Mouse (Mus musculus) adrenal gland, adult 8-10 months (tissue): ENCODE data around the gene Slc6a12. TPM values are rescaled to one million over a fixed set of nuclear protein-coding genes. Genes with fewer than 3 reads are reported as not detected.

Source experiments
- DNase-seq: peaks from one replicate; pipeline ENCODE4 v3.0.0; 2022
- microRNA-seq, 2 experiments: library from miRNA; unstranded; fragments of <30 nt; microRNA quantifications; one replicate each; pipeline ENCODE4 v1.2.0; 2022
- total RNA-seq, 4 experiments: library from RNA; stranded (reverse); gene quantifications; 2 replicates each; pipeline ENCODE4 v1.2.4; 2022

Gene Slc6a12
- total RNA-seq, 4 experiments from 2014 or later = 0.20 to 0.83 (median 0.55) TPM; not detected in 1

DNA sequence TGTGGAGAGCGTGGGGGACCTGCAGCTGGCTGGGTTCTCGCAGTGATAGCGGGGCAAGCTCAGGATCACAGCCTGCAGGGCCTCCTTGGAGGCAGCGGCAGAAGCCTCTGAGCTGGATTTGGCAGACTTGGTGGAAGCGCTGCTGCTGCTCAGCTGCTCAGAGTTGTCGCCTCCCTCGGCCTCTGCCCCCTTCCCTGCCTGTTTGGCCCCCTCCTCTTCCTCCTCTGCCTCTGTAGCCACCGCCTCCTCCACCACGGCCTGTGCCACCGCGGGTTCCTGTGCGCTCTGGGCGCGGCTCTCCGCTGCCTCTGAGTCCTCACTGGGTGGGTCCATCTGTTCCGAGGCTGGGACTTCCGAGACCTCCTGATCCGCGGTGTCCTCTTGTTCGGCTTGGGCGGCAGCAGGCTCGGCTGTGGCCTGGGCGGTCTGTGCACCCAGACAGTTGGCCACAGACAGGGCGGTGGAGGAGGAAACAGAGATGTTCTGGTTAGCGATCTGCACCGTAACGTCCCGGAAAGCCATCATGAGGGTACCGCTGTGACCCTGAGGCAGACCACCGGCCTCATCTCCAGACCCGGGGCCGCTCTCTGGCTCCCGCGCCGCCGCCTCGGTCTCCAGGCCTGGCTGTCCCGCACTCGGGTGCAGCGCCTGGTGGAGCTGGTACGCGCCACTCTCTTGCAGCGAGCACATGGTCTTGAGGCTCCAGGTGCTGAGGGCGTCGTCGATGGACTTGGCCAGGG is 69.9 kb downstream of the Slc6a12 start:
- no peak for DNase-seq

Small RNAs within 50 kb of the gene (microRNA-seq; reads per million reads assigned to microRNA genes)
- 0 reads per million in 2 experiments for gene Gm24855

Other genes starting within 250 kb of the Slc6a12 start
- 10 to 100 TPM; 41.6 to 78.2 (median 55.4) TPM for gene Mical3, start 212.1 kb upstream of the Slc6a12 start, total RNA-seq
- gene Pex26, start 159.4 kb upstream of the Slc6a12 start, total RNA-seq = 10 to 100 TPM; 12.8 to 16.4 (median 14.8) TPM
- gene Tuba8, start 132.4 kb upstream of the Slc6a12 start, total RNA-seq = 1 to 10 TPM; 1.8 to 7.9 (median 4.5) TPM
- 1 to 10 TPM; 2.1 to 4.1 (median 3.3) TPM for gene Usp18, start 97.2 kb upstream of the Slc6a12 start, total RNA-seq
- 1 to 10 TPM in 3 of 4 experiments, under 1 TPM in 1; 0.63 to 9.7 (median 3.0) TPM for gene Slc6a13, start 42.8 kb upstream of the Slc6a12 start, total RNA-seq
- gene Iqsec3, start 130.6 kb downstream of the Slc6a12 start, total RNA-seq = 1 to 10 TPM; 6.9 to 10.0 (median 8.1) TPM